Mouse (Mus musculus) E14TG2a.4 (cell line): Measurements from ENCODE around the gene AI837181.
A peak's percentile ranks its signal among the peaks of the same experiment; 100 is the strongest.

Experiments used
- H3K27me3 ChIP-seq: 2 replicates; pipeline ENCODE4 v1.6.1; 2014; ENCODE audit warnings: low read length, control low read depth; ENCODE audit not compliant: insufficient read depth
- H3K36me3 ChIP-seq: 2 replicates; pipeline ENCODE4 v1.6.1; 2014; ENCODE audit warnings: low read length, control low read depth; ENCODE audit not compliant: insufficient read depth
- H3K4me1 ChIP-seq: replicated peaks from 2 replicates; pipeline ENCODE4 v1.6.1; 2014; ENCODE audit warnings: low read depth, low read length, control low read depth
- H3K4me3 ChIP-seq: replicated peaks from 2 replicates; pipeline ENCODE4 v1.5.1; 2014; ENCODE audit warnings: mild to moderate bottlenecking, low read length
- H3K9me3 ChIP-seq: 2 replicates; pipeline ENCODE4 v1.6.1; 2014; ENCODE audit warnings: low read length, control low read depth
- CTCF ChIP-seq: conservative IDR thresholded peaks from 2 replicates; pipeline ENCODE4 v1.5.1; 2014; ENCODE audit warnings: low read length
- NANOG ChIP-seq: IDR thresholded peaks from 2 replicates; pipeline ENCODE4 v1.6.1; 2014; ENCODE audit warnings: borderline replicate concordance, low read length, mixed read lengths
- POU5F1 ChIP-seq: IDR thresholded peaks from 2 replicates; pipeline ENCODE4 v1.6.1; 2014; ENCODE audit warnings: low read length, borderline replicate concordance

Gene AI837181

DNA sequence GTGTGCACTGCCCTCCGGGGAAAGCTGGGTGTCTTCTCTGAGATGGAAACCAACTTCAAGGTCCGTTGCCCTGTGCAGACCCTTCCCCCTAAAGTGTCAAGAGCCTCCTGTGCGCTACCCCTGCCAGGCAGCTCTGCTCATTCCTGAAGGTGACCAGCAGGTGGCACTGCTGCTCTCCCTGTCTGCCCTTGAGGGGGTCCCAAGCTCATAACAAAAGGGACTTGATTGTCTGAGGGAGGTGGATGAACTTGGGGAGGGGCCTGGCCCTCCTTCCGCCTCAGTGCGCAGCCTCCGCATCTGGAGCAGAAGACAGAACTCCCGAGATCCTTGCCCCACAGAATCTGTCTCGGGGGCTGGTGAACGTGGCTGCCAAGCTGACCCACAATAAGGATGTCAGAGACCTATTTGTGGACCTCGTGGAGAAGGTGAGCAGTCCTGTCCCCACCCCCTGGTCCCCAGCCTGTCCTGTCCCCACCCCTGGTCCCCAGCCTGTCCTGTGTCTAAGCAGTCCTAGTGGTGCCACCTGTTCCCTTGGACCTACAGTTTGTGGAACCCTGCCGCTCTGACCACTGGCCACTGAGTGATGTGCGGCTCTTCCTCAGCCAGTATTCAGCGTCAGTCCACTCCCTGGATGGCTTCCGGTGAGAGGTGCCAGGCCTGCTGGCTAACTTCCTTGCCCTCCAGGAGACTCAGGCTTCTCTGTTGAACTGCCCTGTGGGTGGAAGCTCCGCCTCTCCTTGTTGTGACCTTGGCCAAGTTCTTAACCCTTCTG is 39.0 kb downstream of the AI837181 start:
- H3K9me3 ChIP-seq, result no peaks in the 10 kb centered on the region
- peaks cover 68% of the 10 kb centered on the region for H3K4me1 ChIP-seq
- H3K4me3 ChIP-seq, result peak overlapping the region; percentile 71
- H3K27me3 ChIP-seq, result peaks cover 4% of the 10 kb centered on the region; the same call in 1 of the 2 replicates
- peaks cover 65% of the 10 kb centered on the region for H3K36me3 ChIP-seq
- TF ChIP-seq POU5F1, result no peak
- no peak for TF ChIP-seq NANOG
- peak; percentile 90 for TF ChIP-seq CTCF

GRCm38 (mm10) chr19:5465037-5465436 is 40.1 kb downstream of the AI837181 start:
- H3K4me1 ChIP-seq, result peaks cover 65% of the 10 kb centered on the region

DNA sequence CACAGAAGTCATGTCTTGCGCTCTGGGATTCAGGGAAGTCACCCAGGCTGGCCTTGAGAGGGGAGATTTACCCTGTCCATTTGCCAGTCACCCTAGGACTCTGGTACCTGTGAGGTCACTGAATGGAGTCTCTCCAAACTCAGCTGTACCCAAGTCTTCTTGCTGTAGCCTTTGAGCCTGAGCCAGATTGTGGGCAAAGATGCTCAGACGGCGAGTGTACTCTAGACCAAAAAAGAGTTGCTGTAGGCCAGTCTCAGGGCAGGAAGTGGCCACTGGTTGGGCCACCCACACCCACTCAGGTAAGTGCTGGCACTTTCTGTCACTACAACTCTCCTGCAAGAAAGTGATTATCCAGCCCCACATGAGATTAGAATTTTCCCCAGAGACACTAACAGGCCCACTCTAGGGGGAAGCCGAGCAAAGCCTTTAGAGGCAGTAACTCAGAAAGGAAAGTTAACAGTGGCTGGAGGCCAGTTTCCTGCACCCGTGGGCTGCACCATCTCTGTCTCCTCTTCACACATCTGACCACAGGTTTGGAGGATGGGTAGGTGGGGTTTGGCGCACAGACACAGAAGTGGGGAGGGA is 42.1 kb downstream of the AI837181 start:
- Histone ChIP-seq H3K36me3 (peaks cover 57% of the 10 kb centered on the region), H3K9me3 (no peaks in the 10 kb centered on the region), H3K27me3 (peaks cover 8% of the 10 kb centered on the region), H3K4me3 (no peak overlapping the region), H3K4me1 (peaks cover 55% of the 10 kb centered on the region)
- TF ChIP-seq CTCF (no peak), POU5F1 (no peak), NANOG (no peak)

More at GRCm38 (mm10) chr19:5465037-5465436, 40.1 kb downstream of the AI837181 start:
- Histone ChIP-seq H3K36me3 (peaks cover 65% of the 10 kb centered on the region), H3K4me3 (peak overlapping the region; percentile 71), H3K9me3 (no peaks in the 10 kb centered on the region), H3K27me3 (peaks cover 4% of the 10 kb centered on the region)
- TF ChIP-seq CTCF, result no peak
- TF ChIP-seq POU5F1, result no peak
- no peak for TF ChIP-seq NANOG

DNA sequence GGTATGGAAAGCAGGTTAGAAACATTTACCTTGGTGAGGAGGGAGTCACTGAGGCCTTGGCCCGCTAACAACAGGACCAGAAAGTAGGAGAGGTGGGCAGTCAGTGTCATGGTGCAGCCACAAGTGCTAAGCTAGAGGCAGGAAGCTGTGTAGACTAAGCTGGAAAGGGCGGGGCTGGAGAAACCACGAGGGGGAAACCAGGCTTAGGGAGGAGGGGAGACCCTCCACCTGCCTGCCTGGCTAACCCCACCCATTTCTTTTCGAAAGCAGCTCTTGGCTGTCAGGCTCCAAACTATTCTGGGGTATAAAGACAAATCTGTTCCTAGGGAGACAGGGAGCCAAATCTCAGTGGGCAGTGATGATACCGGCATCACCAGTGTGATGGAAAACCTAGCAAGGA is 43.4 kb downstream of the AI837181 start, which contains the start of gene Ctsw:
TSS of gene Ctsw (minus strand) at position 134 of the 400 bp plus-strand sequence.
- Histone ChIP-seq H3K27me3 (peaks cover 11% of the 10 kb centered on the region), H3K4me1 (peaks cover 55% of the 10 kb centered on the region), H3K9me3 (no peaks in the 10 kb centered on the region), H3K4me3 (peak within 1 kb of the TSS; percentile 50), H3K36me3 (peaks cover 44% of the 10 kb centered on the region)
- TF ChIP-seq NANOG (no peak), POU5F1 (no peak), CTCF (no peak)

- Histone ChIP-seq H3K4me1 (peaks cover 59% of the 10 kb centered on the region), H3K4me3 (no peak overlapping the region), H3K27me3 (peaks cover 38% of the 10 kb centered on the region), H3K36me3 (peaks cover 12% of the 10 kb centered on the region), H3K9me3 (no peaks in the 10 kb centered on the region)
- no peak for TF ChIP-seq NANOG
These were observed 46.9 kb downstream of the AI837181 start for GRCm38 (mm10) chr19:5471846-5472245.

DNA sequence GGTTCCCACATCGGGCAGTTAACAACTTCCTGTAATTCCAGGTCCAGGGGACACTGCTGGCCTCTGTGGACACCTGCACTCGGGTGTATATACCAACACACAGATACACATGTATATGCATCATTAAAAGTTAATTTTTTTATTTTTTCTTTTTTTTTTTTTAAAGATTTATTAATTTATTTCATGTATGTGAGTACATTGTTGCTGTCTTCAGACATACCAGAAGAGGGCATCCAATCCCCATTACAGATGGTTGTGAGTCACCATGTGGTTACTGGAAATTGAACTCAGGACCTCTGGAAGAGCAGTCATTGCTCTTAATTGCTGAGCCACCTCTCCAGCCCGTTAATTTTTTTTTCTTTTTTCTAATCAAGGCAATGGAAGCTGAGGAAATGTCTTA is 47.9 kb downstream of the AI837181 start:
- Histone ChIP-seq H3K9me3 (no peaks in the 10 kb centered on the region), H3K27me3 (peaks cover 38% of the 10 kb centered on the region), H3K4me1 (peaks cover 54% of the 10 kb centered on the region), H3K36me3 (peaks cover 2% of the 10 kb centered on the region; the same call in 1 of the 2 replicates), H3K4me3 (no peak overlapping the region)
- no peak for TF ChIP-seq POU5F1
- peak; percentile 7; the same call in 1 of the 2 replicates for TF ChIP-seq CTCF

GRCm38 (mm10) chr19:5473720-5474119 is 48.8 kb downstream of the AI837181 start, which contains the start of gene Efemp2:
Gene Efemp2, plus strand, starts transcription at chr19:5473954.
- H3K36me3 ChIP-seq, result 0 out of 2 replicates have a peak, but pooled peaks cover 2% of the 10 kb centered on the region
- peak within 1 kb of the TSS; percentile 77 for H3K4me3 ChIP-seq
- peaks cover 48% of the 10 kb centered on the region for H3K4me1 ChIP-seq
- H3K27me3 ChIP-seq, result peaks cover 38% of the 10 kb centered on the region
- H3K9me3 ChIP-seq, result no peaks in the 10 kb centered on the region
- TF ChIP-seq NANOG (no peak), POU5F1 (no peak), CTCF (no peak)

DNA sequence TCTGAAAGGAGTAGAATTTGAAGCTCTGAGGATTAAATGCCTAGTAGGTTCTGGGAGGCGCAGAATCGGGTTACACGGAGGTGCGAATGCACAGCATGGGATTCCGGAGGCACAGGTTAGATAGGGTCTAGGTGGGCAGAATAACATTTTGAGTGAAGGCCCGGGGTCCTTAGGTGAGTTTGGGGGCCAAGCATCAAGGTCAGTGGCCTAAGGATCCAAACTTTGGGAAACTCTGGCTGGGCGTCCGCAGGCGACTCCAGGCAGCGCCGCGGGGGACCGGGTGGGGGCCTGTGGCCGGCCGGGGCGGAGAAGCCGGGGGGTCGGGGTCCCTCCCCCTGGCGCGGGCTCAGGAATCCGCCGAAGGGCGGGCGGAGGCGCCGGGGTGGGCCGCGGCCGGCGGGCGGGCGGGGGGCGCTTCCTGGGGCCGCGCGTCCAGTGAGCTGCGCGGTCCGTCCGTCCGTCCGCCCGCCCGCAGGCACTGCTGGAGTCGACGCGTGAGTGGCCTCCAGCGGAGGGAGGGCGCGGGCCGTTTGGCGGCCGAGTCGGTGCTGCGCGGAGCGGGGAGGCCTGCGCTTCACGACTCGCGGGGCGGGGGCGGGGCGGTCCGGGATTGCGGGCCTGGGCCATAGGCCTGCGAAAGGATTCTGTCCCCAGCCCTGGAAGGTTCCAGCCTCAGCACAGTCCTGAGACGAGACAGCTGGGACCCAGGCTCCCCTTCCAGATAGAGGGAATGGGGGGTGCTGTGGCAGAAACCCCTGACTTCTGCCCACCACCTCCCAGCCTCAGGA is 49.5 kb downstream of the AI837181 start:
- Histone ChIP-seq H3K4me3 (peak overlapping the region; percentile 77), H3K36me3 (0 out of 2 replicates have a peak, but pooled peaks cover 2% of the 10 kb centered on the region), H3K9me3 (no peaks in the 10 kb centered on the region), H3K4me1 (peaks cover 41% of the 10 kb centered on the region), H3K27me3 (peaks cover 38% of the 10 kb centered on the region)
- no peak for TF ChIP-seq NANOG
- no peak for TF ChIP-seq POU5F1
